Mouse (Mus musculus) intestine, embryonic 14.5 days (tissue): ENCODE measurements around the gene Olfr38. TPM values are rescaled to one million over a fixed set of nuclear protein-coding genes. Genes with fewer than 3 reads are reported as not detected.

ENCODE experiments used
- ATAC-seq: fragments of 200-750 bp; cut with Nextera tagmentation; replicated peaks from 2 replicates; pipeline ENCODE4 v1.8.0; 2017; ENCODE audit warnings: low read depth, moderate number of reproducible peaks, moderate TSS enrichment, moderate library complexity; ENCODE audit not compliant: low FRiP score, low TSS enrichment
- DNase-seq: peaks from one replicate; pipeline ENCODE4 v3.0.0-alpha.2; 2018; ENCODE audit warnings: low spot score
- H3K27ac ChIP-seq: fragments of 300-500 bp; sonication (generic); 2 replicates; pipeline ENCODE4 v1.5.1; 2014; ENCODE audit warnings: low read depth, mild to moderate bottlenecking, control low read depth
- H3K27me3 ChIP-seq: fragments of 300-500 bp; sonication (generic); replicated peaks from 2 replicates; pipeline ENCODE4 v1.6.1; 2014; ENCODE audit warnings: low read length, control low read depth; ENCODE audit not compliant: control insufficient read depth, insufficient read depth
- H3K36me3 ChIP-seq: fragments of 300-500 bp; sonication (generic); 2 replicates; pipeline ENCODE4 v1.6.1; 2014; ENCODE audit warnings: low read length, control low read depth; ENCODE audit not compliant: control insufficient read depth, insufficient read depth
- H3K4me1 ChIP-seq: fragments of 300-500 bp; sonication (generic); replicated peaks from 2 replicates; pipeline ENCODE4 v1.6.1; 2014; ENCODE audit warnings: low read length, control low read depth, mixed read lengths; ENCODE audit not compliant: control insufficient read depth, insufficient read depth
- H3K4me2 ChIP-seq: fragments of 300-500 bp; sonication (generic); 2 replicates; pipeline ENCODE4 v1.6.1; 2014; ENCODE audit warnings: low read length
- H3K4me3 ChIP-seq: fragments of 300-500 bp; sonication (generic); 2 replicates; pipeline ENCODE4 v1.5.1; 2014; ENCODE audit warnings: low read depth, low read length, control low read depth, mixed read lengths
- H3K9ac ChIP-seq: fragments of 300-500 bp; sonication (generic); 2 replicates; pipeline ENCODE4 v1.6.1; 2014; ENCODE audit warnings: mild to moderate bottlenecking, low read length
- H3K9me3 ChIP-seq: fragments of 300-500 bp; sonication (generic); 2 replicates; pipeline ENCODE4 v1.6.1; 2016; ENCODE audit warnings: low read length, control low read depth; ENCODE audit not compliant: control insufficient read depth
- WGBS: fragments of 180-500 bp; shearing (Covaris S2); extraction: QIAGEN DNeasy Blood & Tissue Kit; methylation state at CpG from one replicate; pipeline ENCODE4 v1.1.7; 2014; 5-methylcytosine and 5-hydroxymethylcytosine counted together
- polyA plus RNA-seq: library from polyadenylated mRNA; unstranded; fragments of >200 nt; fragmentation: Nextera tagmentation; extraction: Ambion mirVana; gene quantifications from 2 replicates; pipeline ENCODE4 v1.2.1, GENCODE M21; 2014

Gene Olfr38
- polyA plus RNA-seq: not detected in 2 replicates

DNA sequence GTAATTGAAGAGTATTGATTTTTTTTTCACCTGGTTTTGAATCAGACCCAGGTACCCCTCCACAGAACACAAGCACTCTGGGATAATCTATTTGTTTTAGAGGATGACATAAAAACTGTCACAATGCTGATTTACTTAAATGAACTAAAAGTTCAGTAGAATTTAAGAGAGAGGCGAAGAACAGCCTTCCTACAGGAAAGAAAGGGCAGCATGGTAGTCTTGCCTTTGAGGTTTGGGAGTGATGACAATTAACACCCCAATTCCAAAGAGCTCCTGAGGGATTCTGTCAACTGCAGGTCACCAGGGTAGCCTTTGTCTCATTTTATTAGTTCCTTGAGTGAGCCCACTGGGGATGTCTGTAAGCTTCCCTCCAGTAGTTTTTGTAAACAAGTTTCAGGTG is at the start of gene Olfr38:
TSS of gene Olfr38 (plus strand) at position 301 of the 400 bp plus-strand sequence.
- Histone ChIP-seq H3K27me3 (no peaks in the 10 kb centered on the region), H3K4me3 (no peak within 1 kb of the TSS), H3K9me3 (no peaks in the 10 kb centered on the region), H3K36me3 (no peaks in the 10 kb centered on the region), H3K4me1 (no peaks in the 10 kb centered on the region), H3K9ac (no peak within 1 kb of the TSS), H3K4me2 (no peak within 1 kb of the TSS), H3K27ac (no peak within 1 kb of the TSS)
- no peak for DNase-seq
- ATAC-seq: no peak
- 56% methylated on average over 1 of the region's 1 CpGs for WGBS

DNA sequence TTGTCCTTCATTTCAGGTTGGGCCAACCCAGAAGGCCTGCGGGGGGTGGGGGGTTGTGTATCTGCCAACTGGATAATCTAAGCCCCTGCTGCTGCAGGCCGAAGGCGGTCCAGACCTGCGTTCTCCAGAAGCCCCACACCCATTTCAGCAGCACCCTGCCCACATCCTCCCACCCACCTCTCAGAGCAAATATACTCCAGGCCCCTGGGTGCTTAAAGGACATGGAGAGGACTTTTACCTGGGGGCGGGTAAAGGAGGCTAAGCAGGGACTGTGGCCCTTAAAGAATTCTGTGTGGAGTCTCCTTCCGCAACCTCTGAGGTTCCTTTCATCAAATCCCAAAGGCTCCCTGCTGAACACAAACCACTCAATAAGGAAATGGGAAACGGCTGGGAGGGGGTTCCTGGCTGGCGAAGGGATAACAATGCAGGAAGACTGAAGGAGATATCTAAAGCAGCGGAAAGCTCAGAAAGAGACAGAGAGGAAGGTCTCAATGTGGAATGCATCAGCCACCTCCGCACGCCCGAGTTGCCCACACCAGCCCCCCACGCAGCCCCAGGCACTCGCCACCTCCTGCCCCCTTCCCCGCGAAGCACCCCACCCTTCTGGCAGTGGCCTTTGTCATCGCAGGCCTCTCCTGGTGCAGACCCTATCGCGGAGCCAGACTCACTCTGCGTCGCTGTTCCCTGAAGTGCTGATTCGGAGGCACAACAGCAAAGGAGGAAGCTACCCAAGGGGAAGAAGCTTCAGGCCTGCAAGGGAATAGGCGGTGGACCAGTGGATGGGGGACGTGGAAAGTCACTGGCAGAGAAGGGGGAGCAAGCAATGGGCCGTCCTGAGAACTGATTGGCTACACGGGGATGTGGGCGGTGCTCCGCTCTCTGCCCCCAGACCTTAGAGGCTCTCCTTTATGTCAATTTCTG is 46.7 kb upstream of the Olfr38 start, which contains the start of gene Tcaf1:
TSS of gene Tcaf1 (minus strand) at position 798 of the 921 bp plus-strand sequence.
- Histone ChIP-seq H3K9ac (peak within 1 kb of the TSS; percentile 66), H3K4me3 (peak within 1 kb of the TSS; percentile 73), H3K4me2 (peak within 1 kb of the TSS; percentile 76), H3K27me3 (no peaks in the 10 kb centered on the region), H3K36me3 (no peaks in the 10 kb centered on the region), H3K27ac (peak within 1 kb of the TSS; percentile 86), H3K9me3 (no peaks in the 10 kb centered on the region), H3K4me1 (peaks cover 7% of the 10 kb centered on the region; the same call in 1 of the 2 replicates)
- under 1% methylated on average over 28 of the region's 28 CpGs for whole genome bisulfite sequencing
- DNase-seq (peak; percentile 84), ATAC-seq (peak; percentile 99)

- no peak overlapping the region for H3K27ac ChIP-seq
- 64% methylated on average over 8 of the region's 8 CpGs for WGBS
- no peak overlapping the region for H3K9ac ChIP-seq
- H3K4me1 ChIP-seq: no peaks in the 10 kb centered on the region
- H3K9me3 ChIP-seq: no peaks in the 10 kb centered on the region
- ATAC-seq (no peak), DNase-seq (no peak)
- H3K36me3 ChIP-seq: no peaks in the 10 kb centered on the region
- H3K27me3 ChIP-seq: no peaks in the 10 kb centered on the region
- H3K4me3 ChIP-seq: no peak overlapping the region
- H3K4me2 ChIP-seq: no peak overlapping the region
Measured at GRCm38 (mm10) chr6:42714668-42715067, 41.5 kb upstream of the Olfr38 start.

DNA sequence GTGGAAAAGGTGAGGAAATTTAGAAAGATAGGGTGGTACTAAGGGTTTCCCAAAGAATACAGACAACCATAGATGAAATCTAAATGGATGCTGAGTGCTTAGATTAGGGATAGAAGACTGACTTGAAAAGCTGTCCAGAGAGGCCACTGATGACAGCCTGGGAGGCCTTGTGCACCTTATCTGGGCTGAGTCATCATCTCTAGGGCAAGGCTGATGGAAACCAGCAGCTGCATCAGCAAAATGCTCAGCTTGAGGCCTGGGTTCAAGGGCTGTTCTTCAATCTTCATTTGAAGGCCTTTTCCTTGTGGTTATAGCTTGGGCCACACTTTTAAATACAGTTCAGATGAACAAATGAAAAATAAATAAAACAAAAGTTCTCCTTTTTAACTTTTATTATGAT is 38.2 kb upstream of the Olfr38 start:
- Histone ChIP-seq H3K9ac (no peak overlapping the region), H3K27me3 (no peaks in the 10 kb centered on the region), H3K36me3 (no peaks in the 10 kb centered on the region), H3K27ac (no peak overlapping the region), H3K4me2 (no peak overlapping the region), H3K9me3 (no peaks in the 10 kb centered on the region), H3K4me1 (no peaks in the 10 kb centered on the region), H3K4me3 (no peak overlapping the region)
- no peak for ATAC-seq
- DNase-seq: no peak

- Histone ChIP-seq H3K4me3 (no peak within 1 kb of the TSS), H3K4me1 (no peaks in the 10 kb centered on the region), H3K9ac (no peak within 1 kb of the TSS), H3K27ac (no peak within 1 kb of the TSS), H3K9me3 (no peaks in the 10 kb centered on the region), H3K36me3 (no peaks in the 10 kb centered on the region), H3K4me2 (no peak within 1 kb of the TSS), H3K27me3 (no peaks in the 10 kb centered on the region)
- WGBS: 94% methylated on average over 1 of the region's 1 CpGs
- no peak for DNase-seq
- no peak for ATAC-seq
Measured at GRCm38 (mm10) chr6:42739071-42739470, 17.1 kb upstream of the Olfr38 start, which contains the start of gene Olfr453. Gene Olfr453 (plus strand): TSS chr6:42739371.

GRCm38 (mm10) chr6:42742303-42742702 is 13.9 kb upstream of the Olfr38 start:
- H3K9ac ChIP-seq: no peak overlapping the region
- WGBS: 79% methylated on average over 5 of the region's 5 CpGs

DNA sequence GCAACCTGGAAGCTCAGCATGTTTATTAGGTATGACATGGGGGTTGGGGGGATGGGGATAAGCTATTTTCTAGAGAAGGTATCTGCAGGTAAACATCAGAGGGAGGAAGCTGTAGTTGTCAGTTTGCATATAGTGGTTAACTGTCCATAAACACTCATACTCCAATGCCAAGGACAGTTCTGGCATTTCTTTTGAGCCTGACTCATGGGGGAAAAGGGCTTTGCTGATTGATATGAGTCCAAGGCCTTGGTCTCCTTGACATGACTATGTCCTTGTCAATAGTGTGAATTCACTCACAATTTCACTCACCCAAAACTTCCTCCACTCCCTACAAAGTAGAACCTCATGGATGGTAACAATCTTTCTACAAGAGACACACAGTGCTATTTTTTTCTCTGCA is 8.4 kb upstream of the Olfr38 start:
- no peaks in the 10 kb centered on the region for H3K4me1 ChIP-seq
- no peak overlapping the region for H3K4me2 ChIP-seq
- ATAC-seq: no peak
- no peaks in the 10 kb centered on the region for H3K9me3 ChIP-seq
- no peak overlapping the region for H3K4me3 ChIP-seq
- no peaks in the 10 kb centered on the region for H3K36me3 ChIP-seq
- no peak for DNase-seq
- H3K9ac ChIP-seq: no peak overlapping the region
- H3K27ac ChIP-seq: no peak overlapping the region
- no peaks in the 10 kb centered on the region for H3K27me3 ChIP-seq

More at GRCm38 (mm10) chr6:42742303-42742702, 13.9 kb upstream of the Olfr38 start:
- no peaks in the 10 kb centered on the region for H3K4me1 ChIP-seq
- H3K27me3 ChIP-seq: no peaks in the 10 kb centered on the region
- no peak for ATAC-seq
- no peak overlapping the region for H3K27ac ChIP-seq
- no peaks in the 10 kb centered on the region for H3K36me3 ChIP-seq
- H3K9me3 ChIP-seq: no peaks in the 10 kb centered on the region
- no peak overlapping the region for H3K4me2 ChIP-seq
- H3K4me3 ChIP-seq: no peak overlapping the region
- no peak for DNase-seq

DNA sequence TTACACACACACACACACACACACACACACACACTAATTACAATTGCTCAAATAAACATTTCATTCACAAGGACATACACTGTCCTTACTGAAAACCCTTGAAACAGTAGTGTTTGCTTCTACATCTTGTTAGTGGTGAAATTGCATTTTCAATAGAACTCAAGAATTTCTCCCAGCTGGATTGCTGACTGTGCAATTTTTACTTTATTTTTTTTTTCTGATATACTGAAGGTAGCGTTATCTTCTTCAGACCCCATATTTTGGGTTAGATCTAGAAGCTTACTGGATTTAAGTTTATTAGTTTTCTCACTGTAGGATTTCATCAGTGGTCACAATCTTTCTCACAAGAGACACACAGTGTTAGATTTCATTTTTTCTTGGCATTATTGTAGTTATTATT is 20.9 kb downstream of the Olfr38 start:
- WGBS: 83% methylated on average over 1 of the region's 1 CpGs
- no peaks in the 10 kb centered on the region for H3K9me3 ChIP-seq

GRCm38 (mm10) chr6:42784793-42785192 is 28.6 kb downstream of the Olfr38 start, which contains the start of gene Olfr452:
Gene Olfr452 (plus strand): TSS chr6:42785093.
- no peak within 1 kb of the TSS for H3K4me2 ChIP-seq
- no peak within 1 kb of the TSS for H3K4me3 ChIP-seq
- no peak within 1 kb of the TSS for H3K9ac ChIP-seq
- ATAC-seq (no peak), DNase-seq (no peak)
- no peaks in the 10 kb centered on the region for H3K9me3 ChIP-seq
- no peaks in the 10 kb centered on the region for H3K4me1 ChIP-seq
- H3K36me3 ChIP-seq: no peaks in the 10 kb centered on the region
- H3K27me3 ChIP-seq: no peaks in the 10 kb centered on the region
- no peak within 1 kb of the TSS for H3K27ac ChIP-seq

More for the DNA sequence above, 20.9 kb downstream of the Olfr38 start:
- H3K27me3 ChIP-seq: no peaks in the 10 kb centered on the region
- H3K27ac ChIP-seq: no peak overlapping the region
- no peak for DNase-seq
- no peak for ATAC-seq
- no peaks in the 10 kb centered on the region for H3K36me3 ChIP-seq
- no peak overlapping the region for H3K4me2 ChIP-seq
- no peaks in the 10 kb centered on the region for H3K4me1 ChIP-seq
- no peak overlapping the region for H3K4me3 ChIP-seq
- H3K9ac ChIP-seq: no peak overlapping the region
